Mouse (Mus musculus) hematopoietic stem cell, adult 5-6 weeks (primary cell): Measurements from ENCODE around the gene Capn11. TPM values are rescaled to one million over a fixed set of nuclear protein-coding genes. Genes with fewer than 3 reads are reported as not detected.

Source experiments
- ATAC-seq, 2 experiments: fragments of 125-278 bp in 1 of 2; replicated peaks in 1 of 2; 2 replicates each; pipeline ENCODE4 v1.8.0; 2016 to 2017; ENCODE audit warnings: inconsistent platforms in 2 of 2, mild to moderate bottlenecking in 2 of 2, moderate number of reproducible peaks in 2 of 2, low read depth in 1 of 2, moderate TSS enrichment in 1 of 2; ENCODE audit not compliant: low FRiP score in 2 of 2, poor library complexity in 2 of 2, severe bottlenecking in 2 of 2, insufficient read depth in 1 of 2, low TSS enrichment in 1 of 2
- total RNA-seq: library from RNA; stranded (forward); fragments of 172-1452, 232-1000 nt; gene quantifications from 2 replicates; pipeline ENCODE4 v1.2.3, GENCODE M21; 2017

Gene Capn11
- total RNA-seq, 1 experiment from 2014 or later, result 0.55 TPM

- ATAC-seq, result peak; percentile 52 to 60
Observed at GRCm38 (mm10) chr17:45581567-45581983, 77.5 kb downstream of the Capn11 start.

- ATAC-seq, result no peak
Observed at GRCm38 (mm10) chr17:45580958-45581477, 78.1 kb downstream of the Capn11 start.

Other genes starting within 250 kb of the Capn11 start
- gene Cdc5l, start 225.6 kb downstream of the Capn11 start, total RNA-seq, result 130 and 148 TPM in 2 replicates
- 0.31 TPM in 1 of 2 replicates, not detected in the other for gene Spats1, start 183.9 kb downstream of the Capn11 start, total RNA-seq
- gene Aars2, start 152.5 kb downstream of the Capn11 start, total RNA-seq, result 6.2 and 8.2 TPM in 2 replicates
- not detected in 2 replicates for gene Tcte1, start 135.9 kb downstream of the Capn11 start, total RNA-seq
- gene Tmem151b, start 109.6 kb downstream of the Capn11 start, total RNA-seq, result 0.25 TPM in 2 replicates
- gene Nfkbie, start 103.6 kb downstream of the Capn11 start, total RNA-seq, result 20.5 and 22.7 TPM in 2 replicates
- 64.8 and 76.7 TPM in 2 replicates for gene Slc35b2, start 95.5 kb downstream of the Capn11 start, total RNA-seq
- 2,119 and 2,880 TPM in 2 replicates for gene Hsp90ab1, start 86.1 kb downstream of the Capn11 start, total RNA-seq
- 70.4 and 70.6 TPM in 2 replicates for gene Slc29a1, start 59.7 kb downstream of the Capn11 start, total RNA-seq
- gene Mymx, start 57.2 kb downstream of the Capn11 start, total RNA-seq, result not detected in 2 replicates
- gene Mrpl14, start 27.0 kb upstream of the Capn11 start, total RNA-seq, result 13.2 and 21.9 TPM in 2 replicates
- gene Tmem63b, start 27.6 kb upstream of the Capn11 start, total RNA-seq, result 5.3 and 7.6 TPM in 2 replicates
- gene 1600014C23Rik, start 74.5 kb upstream of the Capn11 start, total RNA-seq, result not detected in 2 replicates